ENCODE assay signal across 9 mouse cellular contexts in the genomic region with DNA sequence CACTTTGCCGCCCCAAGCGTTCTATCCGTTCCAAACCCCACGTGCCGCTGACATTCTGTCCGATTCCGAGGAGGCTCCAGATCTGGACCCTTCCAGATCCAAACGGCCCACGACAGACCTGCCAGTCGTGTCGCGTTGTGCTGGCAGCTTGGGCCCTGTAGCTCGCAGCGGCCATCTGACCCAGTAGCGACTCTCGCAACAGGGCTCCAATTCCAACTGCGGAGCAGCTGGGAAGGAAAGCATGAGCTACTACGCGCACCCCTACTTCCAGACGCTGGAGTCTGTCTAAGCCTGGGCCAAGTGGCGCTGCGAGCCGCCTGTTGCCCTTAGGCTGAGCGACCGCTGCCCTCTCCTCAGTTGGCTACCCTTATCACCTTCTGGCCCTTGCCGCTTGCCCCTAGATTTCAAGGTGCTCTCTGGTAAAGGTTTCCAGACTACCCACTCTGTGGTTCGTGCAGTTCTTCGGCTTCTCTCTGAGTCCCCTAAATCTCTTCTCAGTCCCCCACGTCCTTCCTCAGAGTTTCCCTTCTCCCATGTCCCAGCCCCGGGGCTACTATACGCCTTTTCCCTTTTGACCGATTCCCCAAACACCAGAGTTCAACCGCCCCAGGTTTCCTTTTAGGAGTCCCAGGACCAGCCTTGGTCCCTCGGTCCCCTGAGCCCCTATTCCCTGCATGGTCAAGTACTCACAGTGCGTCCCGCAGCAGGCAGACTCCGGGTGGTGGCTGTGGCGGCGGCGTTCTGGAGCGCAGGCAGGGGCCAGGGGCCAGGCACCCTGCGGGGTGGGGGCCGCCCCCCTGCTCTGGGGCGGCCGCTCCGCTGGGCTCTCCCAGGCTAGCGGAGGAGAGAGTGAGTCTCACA. TPM values are rescaled to one million over a fixed set of nuclear protein-coding genes. Genes with fewer than 3 reads are reported as not detected.
A peak's percentile ranks its signal among the peaks of the same experiment; 100 is the strongest.
DNase-seq lines count a peak whose midpoint lies in the region; ATAC-seq and TF ChIP-seq lines count a peak whose summit lies in the region.
"Had no signal": no experiment of that assay in that cellular context is flagged by ENCODE, and none has a peak within 500 bp of the region (broad histone marks: within the 10 kb centered on the region; RNA-seq: fewer than 3 reads in every experiment).

A gene (minus strand): TSS at position 816 of the 861 bp plus-strand sequence.

- peak within 1 kb of the TSS in 2 of 3 experiments; percentile 22 to 47 for H3K4me3 ChIP-seq in CH12.LX (replicated peaks in 1 of 3; ENCODE audit: low read depth in 2 of 3, low read length in 2 of 3, poor library complexity in 1 of 3)
- H3K4me3 ChIP-seq in MEL (ENCODE audit: control insufficient read depth in 1 of 2, insufficient read depth in 1 of 2, low read depth in 2 of 2, low read length in 2 of 2), result peak within 1 kb of the TSS; percentile 66 to 77
- peak within 1 kb of the TSS; percentile 43 for H3K4me3 ChIP-seq in forebrain, embryonic 15.5 days
- peak within 1 kb of the TSS; percentile 45 for H3K4me3 ChIP-seq in hindbrain, embryonic 12.5 days
- H3K4me3 ChIP-seq in liver, embryonic 14.5 days (ENCODE audit: insufficient read depth in 1 of 2, low read depth in 2 of 2, low read length in 2 of 2), result peak within 1 kb of the TSS; percentile 28 to 49
- H3K4me3 ChIP-seq in neural tube, embryonic 15.5 days (replicated peaks), result peak within 1 kb of the TSS; percentile 49

- H3K9ac ChIP-seq in CH12.LX (ENCODE audit: insufficient read depth, low read depth) (no peak within 1 kb of the TSS), MEL (ENCODE audit: control insufficient read depth, low read depth, low read length, poor library complexity, severe bottlenecking) (peak within 1 kb of the TSS; percentile 46)
- no peak within 1 kb of the TSS; the same call in 1 of the 2 replicates for H3K9ac ChIP-seq in forebrain, embryonic 15.5 days (replicated peaks)
- H3K9ac ChIP-seq in hindbrain, embryonic 12.5 days, result peak within 1 kb of the TSS; percentile 47
- no peak within 1 kb of the TSS for H3K9ac ChIP-seq in liver, embryonic 14.5 days (replicated peaks)
- peak within 1 kb of the TSS; percentile 34; the same call in 1 of the 2 replicates for H3K9ac ChIP-seq in neural tube, embryonic 15.5 days (replicated peaks)

- H3K27ac ChIP-seq in CH12.LX (ENCODE audit: insufficient read depth, low read depth) (no peak within 1 kb of the TSS), MEL (ENCODE audit: control insufficient read depth, low read depth, low read length) (no peak within 1 kb of the TSS)
- no peak within 1 kb of the TSS for H3K27ac ChIP-seq in forebrain, embryonic 15.5 days (replicated peaks)
- no peak within 1 kb of the TSS for H3K27ac ChIP-seq in hindbrain, embryonic 12.5 days
- no peak within 1 kb of the TSS for H3K27ac ChIP-seq in liver, embryonic 14.5 days
- H3K27ac ChIP-seq in neural tube, embryonic 15.5 days (replicated peaks), result no peak within 1 kb of the TSS

- H3K79me2 ChIP-seq in CH12.LX (replicated peaks; ENCODE audit: control insufficient read depth, extremely low read depth, insufficient read depth, poor library complexity, severe bottlenecking), result 0 out of 2 replicates have a peak, but pooled peaks cover 2% of the 10 kb centered on the region
- peaks cover 3% of the 10 kb centered on the region for H3K79me2 ChIP-seq in MEL (ENCODE audit: control insufficient read depth, insufficient read depth, low read length, poor library complexity)

- H3K27me3 ChIP-seq in CH12.LX (replicated peaks), result peaks cover 80% of the 10 kb centered on the region
- peaks cover 6 to 12% of the 10 kb centered on the region in 2 experiments for H3K27me3 ChIP-seq in MEL (ENCODE audit: control insufficient read depth in 1 of 2, insufficient read depth in 2 of 2, low read length in 2 of 2)
- peaks cover 60% of the 10 kb centered on the region for H3K27me3 ChIP-seq in forebrain, embryonic 15.5 days
- H3K27me3 ChIP-seq in hindbrain, embryonic 12.5 days, result peaks cover 83% of the 10 kb centered on the region
- peaks cover 78% of the 10 kb centered on the region for H3K27me3 ChIP-seq in liver, embryonic 14.5 days (ENCODE audit: control insufficient read depth, insufficient read depth, low read length)
- peaks cover 76% of the 10 kb centered on the region for H3K27me3 ChIP-seq in neural tube, embryonic 15.5 days (replicated peaks)

- H3K4me1 ChIP-seq in CH12.LX (ENCODE audit: control insufficient read depth in 1 of 2, insufficient read depth in 2 of 2), result peaks cover 2 to 14% of the 10 kb centered on the region in 2 experiments; a peak in 2 of 4 replicates
- peaks cover 0 to 2% of the 10 kb centered on the region in 2 experiments; a peak in 2 of 4 replicates for H3K4me1 ChIP-seq in MEL (ENCODE audit: control insufficient read depth in 1 of 2, insufficient read depth in 2 of 2, low read length in 2 of 2)
- H3K4me1 ChIP-seq in forebrain, embryonic 15.5 days, result peaks cover 18% of the 10 kb centered on the region
- peaks cover 18% of the 10 kb centered on the region for H3K4me1 ChIP-seq in hindbrain, embryonic 12.5 days
- H3K4me1 ChIP-seq in liver, embryonic 14.5 days (replicated peaks; ENCODE audit: control insufficient read depth in 2 of 2, insufficient read depth in 2 of 2, low read length in 1 of 2), result peaks cover 0 to 4% of the 10 kb centered on the region in 2 experiments; a peak in 3 of 4 replicates
- H3K4me1 ChIP-seq in neural tube, embryonic 15.5 days, result peaks cover 26% of the 10 kb centered on the region

- WGBS in forebrain, embryonic 15.5 days, result under 1% methylated on average over 47 of the region's 47 CpGs
- under 1% methylated on average over 47 of the region's 47 CpGs for WGBS in hindbrain, embryonic 12.5 days
- 2% methylated on average over 46 of the region's 47 CpGs for WGBS in liver, embryonic 14.5 days (ENCODE audit: insufficient replicate concordance)
- under 1% methylated on average over 47 of the region's 47 CpGs for WGBS in neural tube, embryonic 15.5 days

- no peaks in the 10 kb centered on the region for H3K36me3 ChIP-seq in CH12.LX (replicated peaks in 1 of 2; ENCODE audit: control insufficient read depth in 1 of 2, insufficient read depth in 1 of 2, low read length in 1 of 2)
- peaks cover 0 to 3% of the 10 kb centered on the region in 2 experiments; a peak in 1 of 4 replicates for H3K36me3 ChIP-seq in MEL (ENCODE audit: control insufficient read depth in 1 of 2, insufficient read depth in 2 of 2, low read length in 2 of 2)
- no peaks in the 10 kb centered on the region for H3K36me3 ChIP-seq in forebrain, embryonic 15.5 days
- no peaks in the 10 kb centered on the region for H3K36me3 ChIP-seq in hindbrain, embryonic 12.5 days
- no peaks in the 10 kb centered on the region for H3K36me3 ChIP-seq in liver, embryonic 14.5 days (replicated peaks; ENCODE audit: control insufficient read depth, insufficient read depth, low read depth)
- no peaks in the 10 kb centered on the region for H3K36me3 ChIP-seq in neural tube, embryonic 15.5 days

- no peak for ATAC-seq in forebrain, embryonic 15.5 days (replicated peaks)
- no peak; the same call in 1 of the 2 replicates for ATAC-seq in hindbrain, embryonic 12.5 days (ENCODE audit: low FRiP score)
- ATAC-seq in liver, embryonic 14.5 days (ENCODE audit: insufficient read depth), result no peak
- no peak for ATAC-seq in neural tube, embryonic 15.5 days (ENCODE audit: low FRiP score)

- no peak for DNase-seq in CH12.LX (ENCODE audit: extremely low read depth)
- DNase-seq in MEL (ENCODE audit: low read depth, low spot score), result no peak
- DNase-seq in liver, embryonic 14.5 days (ENCODE audit: low read depth in 3 of 3, low spot score in 3 of 3), result no peak
- no peak for DNase-seq in urinary bladder, postnatal 10 days (ENCODE audit: low spot score)
- no peak for DNase-seq in natural killer cell, adult 2 months (ENCODE audit: low spot score in 2 of 2)

- no peak for TF ChIP-seq POLR2A in CH12.LX (IDR thresholded peaks at IDR 0.05; ENCODE audit: low read depth, low read length)
- TF ChIP-seq POLR2A in MEL (IDR thresholded peaks at IDR 0.05; ENCODE audit: control insufficient read depth in 1 of 2, insufficient read depth in 1 of 2, low read depth in 1 of 2, low read length in 2 of 2, poor library complexity in 1 of 2), result 0 out of 4 replicates have a peak, but pooled peaks of 1 of the 2 experiments have one; percentile 21

- no peak for TF ChIP-seq CTCF in CH12.LX (conservative IDR thresholded peaks at IDR 0.05 in 1 of 2, IDR thresholded peaks at IDR 0.05 in 1 of 2; ENCODE audit: low read depth in 2 of 2, low read length in 2 of 2)
- no peak for TF ChIP-seq CTCF in MEL (IDR thresholded peaks at IDR 0.05 in 2 of 3, conservative IDR thresholded peaks at IDR 0.05 in 1 of 3; ENCODE audit: control insufficient read depth in 1 of 3, insufficient read depth in 1 of 3, low read depth in 2 of 3, low read length in 3 of 3, poor library complexity in 1 of 3, severe bottlenecking in 1 of 3)
- no peak for TF ChIP-seq CTCF in liver, embryonic 14.5 days (IDR thresholded peaks at IDR 0.05; ENCODE audit: low read depth)

- in situ Hi-C loops in CH12.LX (cut with MboI; ENCODE audit: low pct_ligation_motif_present, low pct_unique_long_range_greater_than_20kb, low sequenced_read_pairs), result no loop called here

- dilution Hi-C loops in CH12.LX (cut with MboI; ENCODE audit: extremely low pct_ligation_motif_present, extremely low pct_unique_long_range_greater_than_20kb, low sequenced_read_pairs), result no loop called here

- TF ChIP-seq RAD21 in CH12.LX (IDR thresholded peaks at IDR 0.05; ENCODE audit: low read depth, low read length) (no peak), MEL (IDR thresholded peaks at IDR 0.05; ENCODE audit: low read depth, low read length) (no peak)

- peak within 1 kb of the TSS; percentile 87 for H3K4me2 ChIP-seq in CH12.LX (ENCODE audit: insufficient read depth, low read depth, poor library complexity, severe bottlenecking)
- peak within 1 kb of the TSS; percentile 76 for H3K4me2 ChIP-seq in forebrain, embryonic 15.5 days (replicated peaks)
- H3K4me2 ChIP-seq in hindbrain, embryonic 12.5 days (replicated peaks), result peak within 1 kb of the TSS; percentile 90
- H3K4me2 ChIP-seq in liver, embryonic 14.5 days (ENCODE audit: low read depth), result peak within 1 kb of the TSS; percentile 69
- H3K4me2 ChIP-seq in neural tube, embryonic 15.5 days, result peak within 1 kb of the TSS; percentile 98

- TF ChIP-seq EP300 in CH12.LX (IDR thresholded peaks at IDR 0.05; ENCODE audit: low read length), result no peak
- no peak for TF ChIP-seq EP300 in MEL (IDR thresholded peaks at IDR 0.05; ENCODE audit: low read depth in 1 of 2, low read length in 2 of 2)
- TF ChIP-seq EP300 in liver, embryonic 14.5 days (IDR thresholded peaks at IDR 0.05; ENCODE audit: low read depth), result no peak

- H3K9me3 ChIP-seq in CH12.LX (replicated peaks; ENCODE audit: low read length), result peaks cover 3% of the 10 kb centered on the region
- H3K9me3 ChIP-seq in MEL (replicated peaks; ENCODE audit: insufficient read depth, low read length), result no peaks in the 10 kb centered on the region
- no peaks in the 10 kb centered on the region for H3K9me3 ChIP-seq in forebrain, embryonic 15.5 days
- H3K9me3 ChIP-seq in hindbrain, embryonic 12.5 days (replicated peaks), result no peaks in the 10 kb centered on the region
- no peaks in the 10 kb centered on the region for H3K9me3 ChIP-seq in liver, embryonic 14.5 days (ENCODE audit: control insufficient read depth, low read length)
- no peaks in the 10 kb centered on the region for H3K9me3 ChIP-seq in neural tube, embryonic 15.5 days (replicated peaks)

RNA-seq across cellular contexts. Expression of the gene that starts here (rescaled TPM):
- total RNA-seq in CH12.LX (2012; rRNA removed), result not detected in 2 replicates
- total RNA-seq in CH12.LX (2014; rRNA removed), result not detected in 2 replicates
- polyA plus RNA-seq in CH12.LX (2012; ENCODE audit: insufficient read length, low read depth), result not detected in 2 replicates
- 0.08 and 0.10 TPM in 2 replicates for total RNA-seq in MEL (2012; rRNA removed)
- polyA plus RNA-seq in MEL (2012; ENCODE audit: insufficient read depth in 1 of 2, insufficient read length in 2 of 2, low read depth in 1 of 2, low replicate concordance in 2 of 2, missing spikeins in 1 of 2), result under 1 TPM in 1 of 2 experiments, not detected in 1; 0.28 TPM
- polyA plus RNA-seq in forebrain, embryonic 15.5 days (2015; fragmentation: Nextera tagmentation; extraction: Ambion mirVana), result not detected in 2 replicates
- polyA plus RNA-seq in hindbrain, embryonic 12.5 days (2016; fragmentation: Nextera tagmentation; extraction: Ambion mirVana), result 0.90 and 3.5 TPM in 2 replicates
- polyA plus RNA-seq in liver, embryonic 14.5 days (2012; rRNA removed), result not detected in 2 replicates
- not detected in 2 replicates for polyA plus RNA-seq in liver, embryonic 14.5 days (2014; fragmentation: Nextera tagmentation; extraction: Ambion mirVana)
- 0.32 and 0.64 TPM in 2 replicates for polyA plus RNA-seq in neural tube, embryonic 15.5 days (2015; fragmentation: Nextera tagmentation; extraction: Ambion mirVana)
- total RNA-seq: common myeloid progenitor, adult 5-6 weeks had no signal

Comparison
In these comparisons a context has a peak if more than half of its experiments do, and no peak if none do; other contexts are left out.
1. H3K9ac ChIP-seq: peak in MEL (single experiment), hindbrain, embryonic 12.5 days (single experiment) and neural tube, embryonic 15.5 days (single experiment); none in CH12.LX (single experiment), forebrain, embryonic 15.5 days (single experiment) and liver, embryonic 14.5 days (single experiment).
2. Peak in every context shown above with its lines, with median percentiles within 50 percentile points of each other: H3K4me2 ChIP-seq and H3K4me3 ChIP-seq.